Comparison of ENCODE assay signal across 8 mouse cellular contexts in the genomic region with DNA sequence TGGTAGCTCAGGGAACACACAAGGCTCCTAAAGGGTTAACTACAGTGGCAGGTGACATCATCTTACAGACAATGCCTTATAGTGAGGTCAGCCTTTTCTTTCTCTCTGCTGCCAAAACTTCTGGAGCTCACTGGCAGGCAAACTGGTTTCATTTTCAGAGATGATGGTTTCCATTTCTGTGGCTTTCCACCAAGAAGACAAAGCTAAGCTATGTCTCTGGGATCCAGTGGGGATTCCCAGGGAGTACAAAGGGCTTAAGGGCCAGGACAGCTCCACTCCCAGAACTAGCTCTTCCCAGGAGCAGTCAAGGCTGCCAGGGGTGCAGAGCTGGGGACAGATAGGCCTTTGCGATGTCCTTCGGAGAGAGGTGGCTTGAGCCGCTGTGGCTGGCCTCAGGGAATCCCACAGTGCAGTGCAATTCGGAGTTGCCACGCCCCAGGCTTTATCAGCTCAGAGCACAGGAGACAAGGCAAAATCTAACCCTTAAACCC. TPM values are rescaled to one million over a fixed set of nuclear protein-coding genes. Genes with fewer than 3 reads are reported as not detected.
DNase-seq lines count a peak whose midpoint lies in the region; ATAC-seq and TF ChIP-seq lines count a peak whose summit lies in the region.

No protein-coding gene starts in this region.

- TF ChIP-seq CTCF in kidney, postnatal 0 days (IDR thresholded peaks at IDR 0.05; ENCODE audit: low read depth) = no peak

- intact Hi-C loops in left cerebral cortex, postnatal 10 days (cut with DNase I) = loop anchor here (2.0 to 10.0 kb wide), 2 partner anchors 59 to 157 kb away; no protein-coding TSS in a partner anchor

- no peaks in the 10 kb centered on the region for H3K27me3 ChIP-seq in kidney, postnatal 0 days (ENCODE audit: insufficient read depth, low read length)
- no peaks in the 10 kb centered on the region for H3K27me3 ChIP-seq in heart, embryonic 16.5 days (ENCODE audit: control insufficient read depth, insufficient read depth, low read length)
- no peaks in the 10 kb centered on the region for H3K27me3 ChIP-seq in liver, embryonic 16.5 days (ENCODE audit: control insufficient read depth, insufficient read depth, low read depth, low read length)

- no peaks in the 10 kb centered on the region for H3K9me3 ChIP-seq in kidney, postnatal 0 days (replicated peaks; ENCODE audit: low read length)
- no peaks in the 10 kb centered on the region for H3K9me3 ChIP-seq in heart, embryonic 16.5 days (replicated peaks; ENCODE audit: control insufficient read depth, low read length)
- H3K9me3 ChIP-seq in liver, embryonic 16.5 days (replicated peaks; ENCODE audit: control insufficient read depth, low read length) = no peaks in the 10 kb centered on the region

- H3K4me1 ChIP-seq in kidney, postnatal 0 days (replicated peaks; ENCODE audit: insufficient read depth, low read length) = peaks cover 28% of the 10 kb centered on the region
- H3K4me1 ChIP-seq in heart, embryonic 16.5 days (ENCODE audit: control insufficient read depth, insufficient read depth, low read length) = peaks cover 56% of the 10 kb centered on the region
- peaks cover 52% of the 10 kb centered on the region for H3K4me1 ChIP-seq in liver, embryonic 16.5 days (ENCODE audit: control insufficient read depth, low read depth, low read length)

- H3K4me2 ChIP-seq in kidney, postnatal 0 days (ENCODE audit: low read length) = no peak overlapping the region
- peak overlapping the region; percentile 47 for H3K4me2 ChIP-seq in heart, embryonic 16.5 days (ENCODE audit: low read depth, low read length)
- 0 out of 2 replicates have a peak overlapping the region, but pooled peaks have one; percentile 4 for H3K4me2 ChIP-seq in liver, embryonic 16.5 days (ENCODE audit: low read depth, low read length)

- WGBS in kidney, postnatal 0 days = 75% methylated on average over 5 of the region's 5 CpGs
- whole genome bisulfite sequencing in heart, embryonic 16.5 days = 26% methylated on average over 5 of the region's 5 CpGs
- WGBS in liver, embryonic 16.5 days (ENCODE audit: insufficient replicate concordance) = 42% methylated on average over 5 of the region's 5 CpGs

- no peak for ATAC-seq in kidney, postnatal 0 days (replicated peaks; ENCODE audit: low FRiP score, low read depth)
- ATAC-seq in heart, embryonic 16.5 days (replicated peaks; ENCODE audit: extremely low read depth, insufficient read depth, low FRiP score) = no peak
- ATAC-seq in liver, embryonic 16.5 days (ENCODE audit: low read depth) = no peak

- H3K27ac ChIP-seq in kidney, postnatal 0 days = 0 out of 2 replicates have a peak overlapping the region, but pooled peaks have one; percentile 44
- H3K27ac ChIP-seq in heart, embryonic 16.5 days (ENCODE audit: low read length) = peak overlapping the region; percentile 87
- no peak overlapping the region for H3K27ac ChIP-seq in liver, embryonic 16.5 days (ENCODE audit: low read length)

- peaks cover 28% of the 10 kb centered on the region for H3K36me3 ChIP-seq in kidney, postnatal 0 days (ENCODE audit: insufficient read depth, low read length)
- H3K36me3 ChIP-seq in heart, embryonic 16.5 days (ENCODE audit: control insufficient read depth, insufficient read depth) = peaks cover 22% of the 10 kb centered on the region
- H3K36me3 ChIP-seq in liver, embryonic 16.5 days (ENCODE audit: control insufficient read depth, insufficient read depth) = peaks cover 3% of the 10 kb centered on the region

- no peak overlapping the region for H3K9ac ChIP-seq in kidney, postnatal 0 days (ENCODE audit: low read depth, low read length)
- H3K9ac ChIP-seq in heart, embryonic 16.5 days (ENCODE audit: low read length) = peak overlapping the region; percentile 60
- 0 out of 2 replicates have a peak overlapping the region, but pooled peaks have one; percentile 1 for H3K9ac ChIP-seq in liver, embryonic 16.5 days (ENCODE audit: low read depth, low read length)

- no peak overlapping the region for H3K4me3 ChIP-seq in kidney, postnatal 0 days (replicated peaks; ENCODE audit: low read depth, low read length)
- H3K4me3 ChIP-seq in heart, embryonic 16.5 days (ENCODE audit: low read length) = 0 out of 2 replicates have a peak overlapping the region, but pooled peaks have one; percentile 2
- H3K4me3 ChIP-seq in liver, embryonic 16.5 days (ENCODE audit: low read depth, low read length) = no peak overlapping the region

- DNase-seq in kidney, postnatal 0 days (ENCODE audit: low spot score) = no peak
- DNase-seq in kidney, adult 11 months = no peak
- DNase-seq in adrenal gland, postnatal 10 days = peak; percentile 46
- DNase-seq in retina, embryonic 14.5 days (ENCODE audit: low spot score) = no peak
- DNase-seq in left cerebral cortex, postnatal 10 days (ENCODE audit: extremely low spot score in 1 of 2, low spot score in 2 of 2) = no peak
- DNase-seq in lung, postnatal 10 days = no peak

RNA-seq across cellular contexts. Expression of gene Frmd8, which starts 23.5 kb away (rescaled TPM):
- polyA plus RNA-seq in kidney, postnatal 0 days (2015; fragmentation: Nextera tagmentation; extraction: Ambion mirVana) = 31.6 and 35.9 TPM in 2 replicates
- total RNA-seq in adrenal gland, postnatal 10 days (2021) = 10 to 100 TPM; 29.0 to 34.8 TPM
- 33.6 and 34.8 TPM in 2 replicates for polyA plus RNA-seq in heart, embryonic 16.5 days (2015; fragmentation: Nextera tagmentation; extraction: Ambion mirVana)
- polyA plus RNA-seq in liver, embryonic 16.5 days (2015; fragmentation: Nextera tagmentation; extraction: Ambion mirVana) = 13.9 and 14.0 TPM in 2 replicates
- total RNA-seq in left cerebral cortex, postnatal 10 days (2021) = 10 to 100 TPM; 10.7 to 12.4 TPM

RNA-seq across cellular contexts. Expression of gene Slc25a45, which starts 26.1 kb away (rescaled TPM):
- 19.9 and 24.5 TPM in 2 replicates for polyA plus RNA-seq in kidney, postnatal 0 days (2015; fragmentation: Nextera tagmentation; extraction: Ambion mirVana)
- 10 to 100 TPM; 13.4 to 14.2 TPM for total RNA-seq in adrenal gland, postnatal 10 days (2021)
- 4.6 and 5.0 TPM in 2 replicates for polyA plus RNA-seq in heart, embryonic 16.5 days (2015; fragmentation: Nextera tagmentation; extraction: Ambion mirVana)
- polyA plus RNA-seq in liver, embryonic 16.5 days (2015; fragmentation: Nextera tagmentation; extraction: Ambion mirVana) = 6.3 and 6.9 TPM in 2 replicates
- 1 to 10 TPM; 3.4 to 3.8 TPM for total RNA-seq in left cerebral cortex, postnatal 10 days (2021)

RNA-seq across cellular contexts. Expression of gene Tigd3, which starts 42.4 kb away (rescaled TPM):
- polyA plus RNA-seq in kidney, postnatal 0 days (2015; fragmentation: Nextera tagmentation; extraction: Ambion mirVana) = 2.9 and 3.6 TPM in 2 replicates
- 1 to 10 TPM; 1.6 to 1.9 TPM for total RNA-seq in adrenal gland, postnatal 10 days (2021)
- polyA plus RNA-seq in heart, embryonic 16.5 days (2015; fragmentation: Nextera tagmentation; extraction: Ambion mirVana) = 1.5 and 1.6 TPM in 2 replicates
- 2.3 and 2.6 TPM in 2 replicates for polyA plus RNA-seq in liver, embryonic 16.5 days (2015; fragmentation: Nextera tagmentation; extraction: Ambion mirVana)
- total RNA-seq in left cerebral cortex, postnatal 10 days (2021) = 1 to 10 TPM; 6.5 to 8.1 TPM
